In the genomic region with DNA sequence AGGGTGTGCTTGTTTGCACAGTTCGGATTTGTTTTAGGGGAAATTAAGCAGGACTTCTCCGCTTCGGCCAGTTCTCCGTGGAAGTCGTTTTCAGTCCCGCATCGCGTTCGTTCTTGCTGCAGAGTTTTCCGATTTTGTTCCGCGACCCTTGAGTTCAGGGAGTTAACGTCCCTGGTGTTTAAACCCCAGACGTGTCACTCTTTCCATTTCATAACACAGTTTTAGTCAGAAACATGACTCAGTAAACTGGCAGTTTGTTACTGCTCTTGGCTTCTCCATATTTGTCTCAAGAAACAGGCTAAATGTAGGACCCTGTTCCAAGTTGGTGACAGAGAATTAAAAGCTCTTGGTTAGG, we compare ENCODE assay signal across 8 mouse cellular contexts. TPM values are rescaled to one million over a fixed set of nuclear protein-coding genes. Genes with fewer than 3 reads are reported as not detected.
DNase-seq lines count a peak whose midpoint lies in the region; ATAC-seq and TF ChIP-seq lines count a peak whose summit lies in the region.

No protein-coding gene starts in this region.

- H3K4me3 ChIP-seq in lung, adult 2 months (replicated peaks; ENCODE audit: extremely low read depth, low read depth, low read length) = peak overlapping the region; percentile 95
- peak overlapping the region; percentile 71 for H3K4me3 ChIP-seq in hindbrain, embryonic 14.5 days (replicated peaks; ENCODE audit: low read length)
- H3K4me3 ChIP-seq in midbrain, embryonic 11.5 days (ENCODE audit: low read depth, low read length) = peak overlapping the region; percentile 94

- no peaks in the 10 kb centered on the region for H3K9me3 ChIP-seq in hindbrain, embryonic 14.5 days (ENCODE audit: control insufficient read depth, low read length)
- H3K9me3 ChIP-seq in midbrain, embryonic 11.5 days (ENCODE audit: control insufficient read depth, low read length) = no peaks in the 10 kb centered on the region

- H3K4me1 ChIP-seq in lung, adult 2 months (ENCODE audit: control insufficient read depth, insufficient read depth, low read length) = peaks cover 13% of the 10 kb centered on the region
- H3K4me1 ChIP-seq in hindbrain, embryonic 14.5 days (replicated peaks; ENCODE audit: control insufficient read depth, insufficient read depth, low read length) = peaks cover 15% of the 10 kb centered on the region; the same call in 1 of the 2 replicates
- peaks cover 2% of the 10 kb centered on the region; the same call in 1 of the 2 replicates for H3K4me1 ChIP-seq in midbrain, embryonic 11.5 days (ENCODE audit: control insufficient read depth, insufficient read depth, low read length)

- no peaks in the 10 kb centered on the region for H3K36me3 ChIP-seq in hindbrain, embryonic 14.5 days (replicated peaks; ENCODE audit: control insufficient read depth, insufficient read depth)
- no peaks in the 10 kb centered on the region for H3K36me3 ChIP-seq in midbrain, embryonic 11.5 days (ENCODE audit: control insufficient read depth, insufficient read depth, low read length)

- no peak for TF ChIP-seq POLR2A in lung, adult 2 months (IDR thresholded peaks at IDR 0.05; ENCODE audit: borderline replicate concordance, extremely low read depth, low read depth, low read length)

- peak overlapping the region; percentile 96 for H3K27ac ChIP-seq in hindbrain, embryonic 14.5 days
- H3K27ac ChIP-seq in midbrain, embryonic 11.5 days (ENCODE audit: low read depth, low read length) = no peak overlapping the region

- H3K27me3 ChIP-seq in hindbrain, embryonic 14.5 days (ENCODE audit: control insufficient read depth, insufficient read depth, low read length) = no peaks in the 10 kb centered on the region
- H3K27me3 ChIP-seq in midbrain, embryonic 11.5 days (ENCODE audit: control insufficient read depth, insufficient read depth, low read length) = no peaks in the 10 kb centered on the region

- no peak for DNase-seq in lung, adult 2 months
- DNase-seq in lung, postnatal 14 days = no peak
- peak; percentile 23 for DNase-seq in c-Kit-positive CD71-positive TER-119-positive erythroid progenitor cells, embryonic 14.5 days (ENCODE audit: low spot score)
- DNase-seq in hindbrain, embryonic 14.5 days (ENCODE audit: low spot score) = no peak
- DNase-seq in midbrain, embryonic 11.5 days (ENCODE audit: low spot score, missing footprints) = no peak
- DNase-seq in left cerebral cortex, adult 11 months (ENCODE audit: low spot score) = no peak
- DNase-seq in gastrocnemius, postnatal 10 days = no peak
- no peak for DNase-seq in left cerebral cortex, adult 8-10 months (ENCODE audit: low spot score in 2 of 2)

- peak overlapping the region; percentile 72 for H3K4me2 ChIP-seq in hindbrain, embryonic 14.5 days (replicated peaks)
- peak overlapping the region; percentile 71 for H3K4me2 ChIP-seq in midbrain, embryonic 11.5 days

- no peak for TF ChIP-seq CTCF in lung, adult 2 months (IDR thresholded peaks at IDR 0.05; ENCODE audit: insufficient read depth, low read length)

- under 1% methylated on average over 14 of the region's 14 CpGs for WGBS in lung, adult 2 months
- WGBS in hindbrain, embryonic 14.5 days = under 1% methylated on average over 14 of the region's 14 CpGs
- WGBS in midbrain, embryonic 11.5 days = under 1% methylated on average over 14 of the region's 14 CpGs

- H3K9ac ChIP-seq in hindbrain, embryonic 14.5 days = peak overlapping the region; percentile 90
- H3K9ac ChIP-seq in midbrain, embryonic 11.5 days (ENCODE audit: low read length) = peak overlapping the region; percentile 96

- ATAC-seq in hindbrain, embryonic 14.5 days (ENCODE audit: low FRiP score) = no peak
- ATAC-seq in midbrain, embryonic 11.5 days (ENCODE audit: low FRiP score) = no peak

RNA-seq across cellular contexts. Expression of a gene that starts 0.9 kb away (rescaled TPM):
- 20.5 and 27.3 TPM in 2 replicates for polyA plus RNA-seq in lung, adult 2 months (2012; rRNA removed)
- polyA plus RNA-seq in hindbrain, embryonic 14.5 days (2014; fragmentation: Nextera tagmentation; extraction: Ambion mirVana) = 34.8 and 35.9 TPM in 2 replicates
- polyA plus RNA-seq in midbrain, embryonic 11.5 days (2014; fragmentation: Nextera tagmentation; extraction: Ambion mirVana) = 28.8 and 30.4 TPM in 2 replicates
- total RNA-seq in gastrocnemius, postnatal 10 days (2021) = 10 to 100 TPM in 1 of 2 experiments, 1 to 10 TPM in 1; 8.9 to 13.6 TPM
- 10 to 100 TPM; 77.4 to 87.0 (median 84.8) TPM for total RNA-seq in left cerebral cortex, adult 8-10 months (2022)

RNA-seq across cellular contexts. Expression of a gene that starts 13.5 kb away (rescaled TPM):
- 0.71 and 1.7 TPM in 2 replicates for polyA plus RNA-seq in lung, adult 2 months (2012; rRNA removed)
- polyA plus RNA-seq in hindbrain, embryonic 14.5 days (2014; fragmentation: Nextera tagmentation; extraction: Ambion mirVana) = 53.2 and 58.4 TPM in 2 replicates
- 42.5 and 47.8 TPM in 2 replicates for polyA plus RNA-seq in midbrain, embryonic 11.5 days (2014; fragmentation: Nextera tagmentation; extraction: Ambion mirVana)
- total RNA-seq in gastrocnemius, postnatal 10 days (2021) = 1 to 10 TPM; 5.8 to 6.1 TPM
- total RNA-seq in left cerebral cortex, adult 8-10 months (2022) = 10 to 100 TPM; 19.8 to 22.5 (median 20.9) TPM

RNA-seq across cellular contexts. Expression of a gene that starts 59.6 kb away (rescaled TPM):
- polyA plus RNA-seq in lung, adult 2 months (2012; rRNA removed) = 10.6 and 16.0 TPM in 2 replicates
- polyA plus RNA-seq in hindbrain, embryonic 14.5 days (2014; fragmentation: Nextera tagmentation; extraction: Ambion mirVana) = 15.6 and 18.5 TPM in 2 replicates
- 26.2 and 31.9 TPM in 2 replicates for polyA plus RNA-seq in midbrain, embryonic 11.5 days (2014; fragmentation: Nextera tagmentation; extraction: Ambion mirVana)
- 10 to 100 TPM; 11.0 to 13.2 TPM for total RNA-seq in gastrocnemius, postnatal 10 days (2021)
- total RNA-seq in left cerebral cortex, adult 8-10 months (2022) = 10 to 100 TPM; 29.6 to 36.9 (median 33.4) TPM

Comparison
In these comparisons a context has a peak if more than half of its experiments do, and no peak if none do; other contexts are left out.
1. RNA of a gene that starts 13.5 kb away (polyA plus RNA-seq): 53.2 to 58.4 TPM in hindbrain, embryonic 14.5 days and 42.5 to 47.8 TPM in midbrain, embryonic 11.5 days; 0.71 to 1.7 TPM in lung, adult 2 months; every median in the first group is over 10 times any median in the second.
2. Peak in every context shown above with its lines, with median percentiles within 50 percentile points of each other: H3K4me3 ChIP-seq.